ENCODE assay signal across 17 mouse cellular contexts in the genomic region with DNA sequence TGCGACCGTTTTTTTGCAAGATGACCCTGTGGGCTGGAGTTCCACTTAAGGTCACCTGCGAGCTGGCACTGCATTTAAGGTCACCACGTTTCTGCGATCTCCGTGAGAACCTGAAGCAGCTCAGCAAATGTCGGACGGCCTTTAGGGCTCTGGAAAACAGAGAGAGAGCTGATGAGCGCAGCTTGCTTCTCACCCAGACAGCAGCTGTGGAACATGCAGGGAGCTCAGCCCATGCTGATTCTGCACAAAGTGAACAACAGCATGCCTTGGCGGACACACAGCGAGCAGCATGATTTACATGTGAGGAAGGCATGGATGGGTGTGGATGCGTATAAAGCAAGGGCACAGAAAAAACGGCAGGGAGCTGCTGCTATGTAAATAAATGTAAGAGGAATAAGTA. TPM values are rescaled to one million over a fixed set of nuclear protein-coding genes. Genes with fewer than 3 reads are reported as not detected.
DNase-seq lines count a peak whose midpoint lies in the region; ATAC-seq and TF ChIP-seq lines count a peak whose summit lies in the region.
"Had no signal": no experiment of that assay in that cellular context is flagged by ENCODE, and none has a peak within 500 bp of the region (broad histone marks: within the 10 kb centered on the region; RNA-seq: fewer than 3 reads in every experiment).

No protein-coding gene starts in this region.

- peak; percentile 52 for DNase-seq in brain, embryonic 14.5 days (ENCODE audit: low read depth)
- peak; percentile 45 to 59 for DNase-seq in layer of hippocampus, adult 8-10 months (ENCODE audit: low spot score in 2 of 2)
- peak; percentile 58 for DNase-seq in left cerebral cortex, postnatal 4 days
- DNase-seq in adrenal gland, postnatal 25 days: no peak
- no peak for DNase-seq in spleen, adult 12 weeks (ENCODE audit: low spot score)
- DNase-seq in adrenal gland, postnatal 10 days: no peak
- DNase-seq: adrenal gland, postnatal 14 days; cerebellum, adult 18-20 months; heart, postnatal 14 days; kidney, adult 11 months; lung, embryonic 14.5 days had no signal

- H3K4me2 ChIP-seq in intestine, embryonic 15.5 days (replicated peaks): no peak overlapping the region
- no peak overlapping the region for H3K4me2 ChIP-seq in intestine, postnatal 0 days (replicated peaks; ENCODE audit: low read depth)
- H3K4me2 ChIP-seq: lung, embryonic 14.5 days; midbrain, embryonic 11.5 days had no signal

- TF ChIP-seq POLR2A in brain, embryonic 14.5 days (IDR thresholded peaks at IDR 0.05; ENCODE audit: borderline replicate concordance, extremely low read depth, insufficient read depth, insufficient read length, poor library complexity, severe bottlenecking): no peak

- H3K4me1 ChIP-seq in intestine, embryonic 15.5 days (replicated peaks): no peaks in the 10 kb centered on the region
- 0 out of 2 replicates have a peak, but pooled peaks cover 3% of the 10 kb centered on the region for H3K4me1 ChIP-seq in intestine, postnatal 0 days (replicated peaks; ENCODE audit: control insufficient read depth, insufficient read depth, low read length)

- 53% methylated on average over 13 of the region's 13 CpGs for WGBS in intestine, embryonic 15.5 days
- WGBS in intestine, postnatal 0 days: 57% methylated on average over 13 of the region's 13 CpGs

- intact Hi-C loops in left cerebral cortex, postnatal 4 days (cut with DNase I): no loop called here

- H3K36me3 ChIP-seq in intestine, embryonic 15.5 days: no peaks in the 10 kb centered on the region
- no peaks in the 10 kb centered on the region for H3K36me3 ChIP-seq in intestine, postnatal 0 days (ENCODE audit: control insufficient read depth, insufficient read depth)

- no peaks in the 10 kb centered on the region for H3K9me3 ChIP-seq in intestine, embryonic 15.5 days
- no peaks in the 10 kb centered on the region for H3K9me3 ChIP-seq in intestine, postnatal 0 days (ENCODE audit: control insufficient read depth)

- H3K27me3 ChIP-seq in intestine, embryonic 15.5 days (replicated peaks): no peaks in the 10 kb centered on the region
- H3K27me3 ChIP-seq in intestine, postnatal 0 days (replicated peaks; ENCODE audit: control insufficient read depth, insufficient read depth, low read length): no peaks in the 10 kb centered on the region

- H3K9ac ChIP-seq in intestine, embryonic 15.5 days: no peak overlapping the region
- H3K9ac ChIP-seq in intestine, postnatal 0 days (ENCODE audit: low read depth, low read length): no peak overlapping the region
- H3K9ac ChIP-seq: lung, embryonic 14.5 days had no signal

- peak; percentile 19; the same call in 1 of the 2 replicates for ATAC-seq in intestine, embryonic 15.5 days
- ATAC-seq in intestine, postnatal 0 days: no peak
- ATAC-seq: CD4-positive, CD25-positive, alpha-beta regulatory T cell, adult 4 months had no signal

- TF ChIP-seq CTCF in intestine, postnatal 0 days (IDR thresholded peaks at IDR 0.05; ENCODE audit: low read depth): no peak
- TF ChIP-seq CTCF in brain, embryonic 14.5 days (IDR thresholded peaks at IDR 0.05; ENCODE audit: borderline replicate concordance, extremely low read depth, insufficient read depth, insufficient read length): no peak

- no peak overlapping the region for H3K27ac ChIP-seq in intestine, embryonic 15.5 days
- no peak overlapping the region for H3K27ac ChIP-seq in intestine, postnatal 0 days (ENCODE audit: low read depth, low read length)

- H3K4me3 ChIP-seq in intestine, embryonic 15.5 days (replicated peaks): no peak overlapping the region
- H3K4me3 ChIP-seq in intestine, postnatal 0 days (ENCODE audit: low read depth, low read length): no peak overlapping the region

RNA-seq across cellular contexts. Expression of gene Nipal1, which starts 48.9 kb away (rescaled TPM):
- 30.5 and 31.6 TPM in 2 replicates for polyA plus RNA-seq in intestine, embryonic 15.5 days (2015; fragmentation: Nextera tagmentation; extraction: Ambion mirVana)
- polyA plus RNA-seq in intestine, postnatal 0 days (2015; fragmentation: Nextera tagmentation; extraction: Ambion mirVana): 40.0 and 42.0 TPM in 2 replicates
- polyA plus RNA-seq in brain, embryonic 14.5 days (2012; rRNA removed): 0.52 and 0.54 TPM in 2 replicates
- total RNA-seq in layer of hippocampus, adult 8-10 months (2022): not detected
- total RNA-seq in left cerebral cortex, postnatal 4 days (2021): under 1 TPM in 1 of 2 experiments, not detected in 1; 0.30 TPM
- 0.21 and 4.8 TPM in 2 replicates for total RNA-seq in adrenal gland, postnatal 25 days (2021)
- total RNA-seq in adrenal gland, postnatal 10 days (2021): 10 to 100 TPM in 1 of 2 experiments, 1 to 10 TPM in 1; 6.0 to 14.8 TPM
- total RNA-seq: granulocyte monocyte progenitor cell, adult 5-6 weeks had no signal

RNA-seq across cellular contexts. Expression of gene Cnga1, which starts 52.4 kb away (rescaled TPM):
- 0.06 TPM in 1 of 2 replicates, not detected in the other for polyA plus RNA-seq in intestine, embryonic 15.5 days (2015; fragmentation: Nextera tagmentation; extraction: Ambion mirVana)
- not detected in 2 replicates for polyA plus RNA-seq in intestine, postnatal 0 days (2015; fragmentation: Nextera tagmentation; extraction: Ambion mirVana)
- polyA plus RNA-seq in brain, embryonic 14.5 days (2012; rRNA removed): not detected in 2 replicates
- not detected for total RNA-seq in layer of hippocampus, adult 8-10 months (2022)
- total RNA-seq in left cerebral cortex, postnatal 4 days (2021): not detected
- total RNA-seq in adrenal gland, postnatal 25 days (2021): not detected in 2 replicates
- total RNA-seq in adrenal gland, postnatal 10 days (2021): under 1 TPM in 1 of 2 experiments, not detected in 1; 0.15 TPM
- total RNA-seq: adrenal gland, postnatal 14 days; granulocyte monocyte progenitor cell, adult 5-6 weeks had no signal
- polyA plus RNA-seq: lung, embryonic 14.5 days; midbrain, embryonic 11.5 days; neural tube, embryonic 11.5 days had no signal

RNA-seq across cellular contexts. Expression of gene Txk, which starts 56.1 kb away (rescaled TPM):
- 0.39 and 0.57 TPM in 2 replicates for polyA plus RNA-seq in intestine, embryonic 15.5 days (2015; fragmentation: Nextera tagmentation; extraction: Ambion mirVana)
- 0.39 and 0.44 TPM in 2 replicates for polyA plus RNA-seq in intestine, postnatal 0 days (2015; fragmentation: Nextera tagmentation; extraction: Ambion mirVana)
- polyA plus RNA-seq in brain, embryonic 14.5 days (2012; rRNA removed): 0.07 and 0.08 TPM in 2 replicates
- under 1 TPM in 3 of 4 experiments, not detected in 1; 0.06 to 0.20 (median 0.18) TPM for total RNA-seq in layer of hippocampus, adult 8-10 months (2022)
- total RNA-seq in left cerebral cortex, postnatal 4 days (2021): under 1 TPM; 0.18 to 0.40 TPM
- total RNA-seq in adrenal gland, postnatal 25 days (2021): not detected in 2 replicates
- under 1 TPM; 0.58 to 0.66 TPM for total RNA-seq in adrenal gland, postnatal 10 days (2021)
- total RNA-seq: adrenal gland, postnatal 14 days had no signal
- polyA plus RNA-seq: lung, embryonic 14.5 days; midbrain, embryonic 11.5 days; neural tube, embryonic 11.5 days had no signal

Comparison
In these comparisons a context has a peak if more than half of its experiments do, and no peak if none do; other contexts are left out.
1. DNase-seq: peak in brain, embryonic 14.5 days (single experiment), layer of hippocampus, adult 8-10 months (2 of 2) and left cerebral cortex, postnatal 4 days (single experiment); none in adrenal gland, postnatal 25 days (single experiment), spleen, adult 12 weeks (single experiment) and adrenal gland, postnatal 10 days (single experiment).